Comparison of ENCODE assay signal across 19 mouse cellular contexts in the genomic region with DNA sequence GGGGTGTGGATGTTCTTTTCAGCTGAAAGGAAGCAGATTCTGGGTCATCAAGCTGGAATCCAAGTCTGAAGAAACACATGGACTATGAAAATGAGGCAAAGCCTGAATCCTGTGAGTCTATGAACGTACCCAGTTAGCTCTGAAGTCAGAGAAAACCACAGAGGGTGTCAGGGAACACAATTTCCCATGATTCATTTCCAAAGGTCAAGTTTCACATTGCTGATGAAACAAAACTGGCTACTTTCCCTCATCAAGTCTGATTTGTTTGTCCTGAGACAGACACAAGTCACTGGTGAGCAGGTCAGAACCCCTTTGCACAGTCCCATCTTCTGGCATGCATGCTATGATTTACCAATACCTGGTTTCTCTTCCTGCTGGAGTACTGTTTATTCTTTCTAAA. TPM values are rescaled to one million over a fixed set of nuclear protein-coding genes. Genes with fewer than 3 reads are reported as not detected.
"Had no signal": no experiment of that assay in that cellular context is flagged by ENCODE, and none has a peak within 500 bp of the region (broad histone marks: within the 10 kb centered on the region; RNA-seq: fewer than 3 reads in every experiment).

No protein-coding gene starts in this region.

- DNase-seq: gastrocnemius, postnatal 14 days; gastrocnemius, postnatal 36 days; heart, adult 18-20 months; heart, postnatal 10 days; heart, postnatal 4 days; kidney, adult 18-20 months; kidney, adult 8-10 months; kidney, postnatal 10 days; kidney, postnatal 25 days; kidney, postnatal 4 days; liver; liver, embryonic 13.5 days; liver, postnatal 0 days had no signal

- ATAC-seq: hindbrain, embryonic 16.5 days; inflammation-experienced regulatory T-cells, adult 6 months; intestine, embryonic 15.5 days; intestine, postnatal 0 days; liver, postnatal 0 days had no signal

RNA-seq across cellular contexts. Expression of gene Scg5, which starts 57.1 kb away (rescaled TPM):
- total RNA-seq: gastrocnemius, adult 18-20 months; gastrocnemius, postnatal 36 days; heart, postnatal 25 days had no signal
